Mouse (Mus musculus) adrenal gland, postnatal 4 days (tissue): ENCODE results near the gene Rbp1. TPM values are rescaled to one million over a fixed set of nuclear protein-coding genes. Genes with fewer than 3 reads are reported as not detected.

Experiments used
- DNase-seq, 2 experiments: peaks; one replicate each; pipeline ENCODE4 v3.0.0; 2021 to 2022; ENCODE audit warnings: low spot score in 2 of 2, mixed read lengths in 2 of 2
- total RNA-seq, 2 experiments: library from RNA; stranded (reverse); gene quantifications; 2 replicates each; pipeline ENCODE4 v1.2.3; 2021

The Rbp1 gene
- total RNA-seq, 2 experiments from 2014 or later = 20.8 to 23.0 TPM

DNA sequence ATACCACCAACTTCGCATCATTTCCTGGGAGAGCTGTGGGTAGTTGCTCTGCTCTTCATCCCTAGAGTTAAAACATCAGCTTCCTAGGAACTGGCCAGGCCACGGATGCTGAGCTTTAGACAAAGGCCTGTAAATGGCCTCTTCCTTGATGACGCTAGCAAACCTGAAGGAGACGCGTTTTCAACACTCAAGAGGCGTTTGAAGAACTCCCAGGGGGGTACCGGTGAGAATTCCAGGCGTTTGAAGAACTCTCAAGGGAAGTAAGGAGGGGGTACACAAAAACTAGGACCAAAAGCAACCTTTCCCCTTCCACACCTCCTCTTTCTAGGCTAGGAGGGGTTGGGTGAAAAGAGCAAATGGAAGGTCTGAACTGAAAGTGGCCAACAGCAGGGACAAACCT is 1.5 kb downstream of the Rbp1 start:
- DNase-seq = no peak

DNA sequence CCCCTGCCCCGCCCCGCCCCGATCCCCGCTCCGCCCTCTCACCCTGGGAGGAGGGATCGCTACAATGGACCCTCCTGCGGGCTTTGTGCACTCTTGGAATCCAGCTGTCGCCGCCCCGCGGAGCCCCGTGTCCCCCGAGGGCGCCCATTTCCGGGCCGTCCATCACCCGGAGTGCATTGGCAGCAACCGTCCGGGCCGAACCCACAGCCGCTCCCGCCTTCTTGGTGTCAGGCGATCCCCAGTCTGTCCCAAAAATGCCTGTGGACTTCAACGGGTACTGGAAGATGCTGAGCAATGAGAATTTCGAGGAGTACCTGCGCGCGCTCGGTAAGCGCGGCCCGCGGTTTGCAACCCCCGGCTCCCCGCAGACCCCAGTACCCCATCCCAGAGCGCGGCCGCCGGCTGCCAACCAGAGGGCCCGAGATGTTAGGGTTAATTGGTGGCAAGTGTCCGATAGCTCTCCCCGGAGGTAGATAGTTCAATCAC is 2.0 kb downstream of the Rbp1 start:
- peak in 1 of 2 experiments; percentile 30 for DNase-seq

DNA sequence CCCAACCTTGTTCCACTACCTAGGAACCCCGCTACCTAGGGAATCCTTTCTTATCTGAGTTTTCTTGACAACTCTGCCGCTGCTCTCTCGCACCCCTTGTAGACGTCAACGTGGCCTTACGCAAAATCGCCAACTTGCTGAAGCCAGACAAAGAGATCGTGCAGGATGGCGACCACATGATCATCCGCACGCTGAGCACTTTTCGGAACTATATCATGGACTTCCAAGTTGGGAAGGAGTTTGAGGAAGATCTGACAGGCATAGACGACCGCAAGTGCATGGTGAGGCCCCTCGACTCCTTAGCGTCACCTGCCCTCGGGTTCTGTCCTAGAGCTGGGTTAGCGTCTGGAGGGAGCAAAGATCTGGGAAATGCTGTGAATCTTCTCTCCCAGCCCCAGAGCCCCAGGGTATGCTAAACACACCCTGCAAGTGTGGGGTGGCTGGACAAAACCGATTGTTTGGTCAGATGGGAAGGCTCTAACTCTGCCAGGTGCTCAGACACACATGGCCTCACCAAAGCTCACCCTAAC is 2.7 kb downstream of the Rbp1 start:
- no peak for DNase-seq

DNA sequence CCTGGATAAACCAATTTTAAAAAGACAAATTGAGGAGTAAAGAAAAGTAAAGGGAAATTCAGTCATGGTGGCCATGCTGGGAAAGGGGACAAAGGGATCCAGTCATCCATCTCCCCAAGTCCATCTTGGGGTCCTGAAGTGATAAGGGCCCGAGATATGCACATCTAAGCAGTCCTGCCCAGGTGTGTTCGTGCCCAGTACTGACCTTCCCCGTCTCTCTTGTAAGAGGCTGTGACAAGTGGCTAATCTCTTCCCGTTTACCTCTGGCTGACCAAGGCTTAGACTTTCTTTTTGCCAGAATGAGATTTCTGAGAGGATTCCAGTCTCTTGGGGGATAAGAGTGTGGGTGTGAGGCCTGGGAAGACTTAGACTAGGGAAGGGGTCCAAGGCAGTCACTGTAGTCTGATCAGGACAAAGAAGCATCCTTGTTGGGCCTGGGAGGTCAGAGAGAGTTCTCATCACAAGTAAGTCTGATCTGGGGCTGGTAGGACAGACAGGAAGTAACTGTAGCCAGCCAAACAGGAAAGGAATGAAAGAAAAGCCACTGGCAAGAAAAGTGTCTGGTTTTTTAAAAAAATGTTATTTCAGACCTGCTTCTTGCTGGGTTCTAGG is 5.3 kb downstream of the Rbp1 start:
- DNase-seq = no peak

DNA sequence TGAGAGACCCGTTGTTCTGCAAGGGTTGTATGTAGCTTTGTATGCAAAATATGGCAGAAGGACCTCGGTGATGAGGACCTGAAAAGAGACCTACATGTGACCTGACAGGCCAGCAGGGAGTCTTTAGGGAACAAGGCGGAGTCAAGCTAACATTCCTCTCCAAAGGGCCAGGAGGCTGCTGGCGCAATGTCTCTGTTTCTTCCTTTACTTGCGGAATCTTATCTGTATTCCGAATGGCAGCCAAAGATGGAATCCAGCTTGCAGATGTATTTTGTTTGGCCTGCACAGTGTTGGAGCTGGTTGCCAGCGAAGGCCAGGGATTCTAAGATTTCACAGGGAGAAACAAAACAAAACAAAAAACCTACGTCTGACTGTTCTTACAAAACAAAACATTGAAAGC is 6.0 kb downstream of the Rbp1 start:
- DNase-seq = no peak

DNA sequence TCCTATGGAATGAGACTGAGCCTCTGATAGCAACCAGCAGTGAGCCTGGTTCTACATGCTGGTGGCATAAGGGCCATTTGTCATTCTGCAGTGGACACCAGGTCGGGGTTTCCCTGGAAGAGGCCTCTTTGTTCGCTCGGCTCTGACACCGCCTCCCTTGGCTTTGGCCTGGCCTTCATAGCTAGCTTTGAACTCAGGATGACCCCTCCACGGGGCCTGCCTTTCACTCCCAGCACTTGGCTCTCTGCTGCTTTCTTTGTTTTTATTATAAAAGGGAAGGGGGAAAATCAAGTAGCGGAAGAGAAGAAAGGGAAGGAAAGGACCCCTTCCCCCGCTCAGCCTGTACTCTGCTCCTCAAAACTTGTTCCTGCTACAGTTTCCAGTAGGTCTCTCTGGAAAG is 7.0 kb downstream of the Rbp1 start:
- DNase-seq = no peak

DNA sequence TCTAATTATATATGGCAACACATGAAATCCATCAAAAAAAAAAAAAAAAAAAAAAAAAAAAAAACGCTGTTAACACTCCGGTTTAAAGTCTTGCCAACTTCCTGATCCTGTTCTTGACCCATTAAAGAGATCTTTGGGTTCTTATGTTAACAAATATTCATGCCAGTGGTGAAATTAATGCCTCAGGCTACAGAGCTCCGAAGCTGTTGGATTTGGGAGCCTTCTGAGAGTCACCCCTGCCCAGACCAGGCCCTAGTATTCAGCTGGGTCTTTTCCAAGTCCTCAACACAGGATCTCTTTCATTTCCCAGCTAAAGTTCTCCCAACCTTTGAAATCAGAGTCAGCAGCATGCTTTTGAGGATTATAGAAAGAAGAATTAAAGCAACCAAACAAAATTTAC is 7.8 kb downstream of the Rbp1 start:
- DNase-seq = no peak

DNA sequence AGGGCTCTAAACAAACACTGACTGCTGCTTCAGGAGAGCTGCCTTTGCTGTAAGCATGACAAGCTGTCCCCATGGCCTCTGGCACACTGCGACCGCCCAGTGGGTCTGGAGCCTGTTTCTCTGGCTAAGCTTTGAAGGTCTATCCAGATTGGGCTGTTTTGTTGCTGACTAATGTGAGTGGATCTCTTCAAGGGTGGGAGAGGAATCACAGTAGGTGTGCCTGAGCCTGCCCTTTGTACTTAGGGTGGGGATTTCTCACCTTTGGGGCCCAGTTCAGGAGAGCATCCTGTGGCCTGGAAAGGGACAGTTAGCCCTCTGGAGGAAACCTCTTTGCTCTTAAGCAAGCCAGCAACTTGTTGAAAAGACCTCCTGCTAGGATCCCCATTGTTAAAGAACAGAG is 10.3 kb downstream of the Rbp1 start:
- DNase-seq = no peak

DNA sequence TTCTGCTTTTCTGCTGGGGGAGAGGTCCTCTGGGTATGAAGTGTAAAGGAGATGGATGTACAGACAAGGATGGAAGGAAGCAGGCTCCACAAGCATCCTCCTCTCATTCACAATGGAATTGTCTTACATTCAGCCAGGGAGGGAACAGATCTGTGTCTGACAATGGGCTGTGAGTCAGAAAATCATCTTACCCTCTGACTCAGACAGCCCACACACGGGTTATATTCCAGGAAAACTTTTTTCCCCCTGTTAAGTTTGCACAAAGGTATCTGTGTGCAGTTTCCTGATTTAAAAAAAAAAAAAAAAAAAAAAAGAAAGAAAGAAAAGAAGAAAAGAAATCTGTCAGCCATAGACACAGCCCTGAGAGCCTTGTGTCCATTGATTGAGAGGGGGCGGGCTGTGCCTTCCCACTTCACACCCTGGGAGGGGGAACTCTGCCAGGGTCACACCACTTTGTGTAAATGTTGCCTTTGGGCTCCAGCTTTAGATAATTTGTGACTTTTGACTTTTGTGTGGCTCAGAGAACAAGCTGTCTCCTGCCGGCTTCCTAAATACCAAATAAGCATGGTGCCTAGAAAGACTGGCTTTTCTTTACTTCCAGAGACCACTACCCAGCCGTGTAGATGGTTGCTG is 11.3 kb downstream of the Rbp1 start:
- DNase-seq = no peak

DNA sequence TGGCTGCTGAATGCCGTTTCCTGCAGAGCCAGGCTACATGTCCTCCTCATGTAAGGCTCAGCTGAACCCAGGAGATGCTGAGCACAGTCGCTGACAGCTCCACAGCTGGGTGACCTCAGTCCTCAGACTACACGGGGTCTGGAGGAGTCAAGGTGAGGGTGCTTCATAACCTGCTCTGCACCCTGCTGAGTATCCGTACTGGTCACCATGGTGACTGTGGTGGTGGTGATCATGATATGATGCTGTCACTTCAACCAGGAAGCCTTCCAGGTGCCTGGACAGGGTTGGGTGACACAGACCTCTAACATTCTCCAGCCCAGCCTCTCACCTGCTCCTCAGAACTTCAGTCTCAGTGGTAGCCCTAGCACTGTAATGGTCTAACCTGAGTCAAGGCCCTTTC is 15.1 kb downstream of the Rbp1 start:
- DNase-seq = no peak

DNA sequence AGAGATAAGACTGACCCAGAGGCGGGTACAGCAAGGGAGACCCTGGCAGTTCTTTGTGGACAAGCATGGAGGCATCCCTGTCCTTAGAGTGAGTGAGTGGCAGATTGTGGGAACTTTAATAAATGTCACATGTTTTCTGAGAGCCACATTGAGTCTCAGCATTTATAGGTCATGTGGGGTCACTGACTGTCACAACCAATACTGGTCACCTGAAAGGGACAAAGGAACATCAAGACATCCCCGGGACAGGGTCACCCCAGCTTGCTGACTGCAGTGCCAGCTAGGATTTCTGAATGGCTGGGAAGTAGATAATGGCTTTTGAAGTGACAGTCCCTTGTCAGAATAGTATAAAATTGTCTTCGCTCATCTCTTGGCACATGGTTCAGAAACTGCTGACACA is 16.3 kb downstream of the Rbp1 start:
- DNase-seq = no peak

DNA sequence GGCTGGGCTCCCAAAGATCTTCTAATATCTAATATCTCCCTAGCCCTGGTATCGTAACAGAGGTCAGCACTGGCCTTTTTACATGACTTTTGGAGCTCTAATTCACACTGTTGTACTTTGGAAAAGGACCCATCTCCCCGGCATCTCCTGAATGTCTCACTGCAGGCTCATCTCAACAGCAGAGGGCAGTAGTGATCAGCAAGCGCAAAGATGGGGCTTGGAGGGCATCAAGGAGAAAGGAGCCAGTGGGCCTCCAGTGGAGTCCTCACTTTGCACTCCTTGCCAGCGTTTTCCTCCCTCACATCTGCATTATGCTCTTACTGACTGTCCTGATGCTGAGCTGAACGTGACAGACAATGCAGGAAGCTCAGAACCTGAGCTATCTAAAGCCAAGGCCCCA is 19.9 kb downstream of the Rbp1 start:
- no peak for DNase-seq

DNA sequence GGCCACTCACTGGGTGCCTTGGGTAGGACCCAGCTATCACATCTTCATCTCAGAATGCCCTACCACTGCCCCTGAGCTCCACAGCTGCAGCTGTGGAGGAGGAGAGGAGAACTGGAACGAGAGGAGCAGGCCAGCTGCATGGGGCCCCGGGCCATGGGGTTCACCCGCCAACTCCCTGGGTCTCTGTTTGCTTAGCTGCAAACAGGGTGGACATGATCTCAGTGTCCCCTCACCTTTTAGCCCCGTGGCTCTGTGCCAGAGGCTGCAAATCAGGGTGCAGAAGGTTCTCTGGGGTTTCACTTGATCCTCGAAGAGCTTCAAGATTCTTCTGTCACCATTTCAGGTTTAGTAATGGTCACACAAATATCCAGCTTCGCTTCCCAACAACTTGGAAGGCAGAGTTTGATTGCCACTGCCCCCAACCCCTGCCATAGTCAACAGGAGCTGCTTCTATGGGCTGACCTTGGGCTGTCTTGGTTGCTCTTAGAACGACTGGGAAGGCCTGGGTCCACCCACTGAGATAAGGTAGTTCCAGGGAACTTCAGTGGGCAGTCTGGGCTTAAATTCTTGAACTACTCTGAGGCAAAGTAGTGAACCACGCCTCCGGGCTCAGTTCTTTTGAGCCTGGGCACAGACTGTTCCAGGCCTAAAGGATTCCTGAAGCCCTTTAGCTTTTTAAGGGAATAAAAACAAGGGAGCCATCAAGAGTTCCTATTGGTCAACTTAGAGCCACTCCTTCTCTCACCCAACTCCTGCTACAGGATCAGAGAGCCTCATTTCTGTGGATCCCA is 22.8 kb downstream of the Rbp1 start:
- DNase-seq = no peak

DNA sequence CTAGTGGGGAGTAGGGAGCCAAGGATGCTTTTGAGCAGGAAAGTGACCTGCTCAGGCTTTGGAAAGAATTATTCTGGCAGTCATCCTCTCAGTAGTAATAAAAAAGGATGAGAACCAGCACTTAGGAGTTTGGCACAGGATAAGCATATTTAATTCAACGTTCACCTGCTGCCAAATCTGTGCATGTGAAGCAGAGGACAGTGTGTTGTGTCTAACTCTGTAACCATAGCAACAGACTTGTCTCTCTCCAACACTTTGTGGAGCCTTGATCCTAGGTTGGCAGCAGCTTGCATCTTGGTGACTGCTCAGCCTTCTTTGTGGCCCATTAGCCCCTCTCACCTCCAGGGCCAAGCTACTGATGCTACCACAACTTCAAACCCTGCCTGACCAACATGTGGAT is 28.2 kb downstream of the Rbp1 start:
- DNase-seq = no peak

DNA sequence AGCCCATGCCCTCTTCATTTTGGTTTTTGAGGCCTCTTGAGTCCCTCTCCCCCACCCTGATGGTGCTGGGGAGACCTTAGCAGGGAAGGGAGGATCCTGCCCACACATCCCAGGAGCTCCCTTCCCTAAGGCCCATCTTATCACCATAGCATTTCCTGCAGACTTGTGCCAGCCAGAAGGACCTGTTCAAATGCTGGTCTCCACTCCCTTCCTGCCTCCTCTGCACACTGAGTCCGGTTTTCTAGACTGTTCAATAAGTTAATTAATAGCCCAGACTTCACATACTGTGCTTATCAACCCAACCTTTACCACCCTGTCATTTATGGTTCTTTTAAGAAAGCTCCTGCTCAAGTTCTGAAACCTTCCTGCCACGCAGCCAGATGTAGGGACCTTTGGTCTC is 43.9 kb downstream of the Rbp1 start:
- DNase-seq = no peak

DNA sequence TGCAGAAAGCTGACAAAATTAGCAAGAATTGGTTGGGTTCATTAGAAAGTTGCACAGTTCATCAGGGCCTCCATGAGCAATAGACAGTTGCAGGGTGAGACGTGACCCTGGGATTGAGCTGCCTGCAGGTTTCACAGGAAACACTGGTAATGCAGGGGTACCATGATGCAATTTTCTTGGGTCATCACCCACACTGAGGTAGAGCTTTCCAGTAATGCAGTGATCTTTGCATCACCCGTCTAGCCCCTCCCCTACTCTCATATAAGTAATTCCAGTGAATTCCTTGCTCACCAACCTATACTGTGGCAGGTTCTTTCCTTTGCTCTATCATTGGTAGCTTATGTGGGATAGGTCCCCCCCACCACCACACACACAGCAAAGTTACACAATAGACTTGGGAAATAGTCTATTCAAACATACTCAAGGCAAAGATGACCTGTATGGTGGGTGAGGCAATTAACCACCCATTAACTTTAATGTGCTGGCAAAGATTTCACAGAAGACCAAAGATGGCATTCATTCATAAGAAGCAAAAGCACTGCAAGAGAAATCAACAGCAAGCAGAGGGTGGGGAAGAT is 57.5 kb downstream of the Rbp1 start:
- no peak for DNase-seq

DNA sequence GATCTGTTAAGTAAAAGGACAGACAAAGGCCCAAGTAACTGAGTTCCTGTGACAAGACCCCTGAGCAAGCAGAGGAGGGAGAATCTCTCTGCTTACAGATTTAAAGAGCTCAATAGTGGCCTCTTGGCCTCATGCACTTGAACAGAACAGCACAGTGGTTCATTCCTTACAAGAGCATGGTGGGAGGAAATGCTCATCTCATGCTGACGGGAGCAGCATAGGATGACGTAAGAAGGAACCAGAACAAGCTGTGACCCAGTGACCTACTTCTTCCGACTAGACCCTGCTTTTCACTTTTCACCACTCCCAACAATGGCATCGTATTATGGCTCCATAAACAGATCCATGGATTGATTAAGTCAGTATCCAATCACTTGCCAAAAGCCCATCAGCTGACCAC is 59.5 kb downstream of the Rbp1 start:
- no peak for DNase-seq

DNA sequence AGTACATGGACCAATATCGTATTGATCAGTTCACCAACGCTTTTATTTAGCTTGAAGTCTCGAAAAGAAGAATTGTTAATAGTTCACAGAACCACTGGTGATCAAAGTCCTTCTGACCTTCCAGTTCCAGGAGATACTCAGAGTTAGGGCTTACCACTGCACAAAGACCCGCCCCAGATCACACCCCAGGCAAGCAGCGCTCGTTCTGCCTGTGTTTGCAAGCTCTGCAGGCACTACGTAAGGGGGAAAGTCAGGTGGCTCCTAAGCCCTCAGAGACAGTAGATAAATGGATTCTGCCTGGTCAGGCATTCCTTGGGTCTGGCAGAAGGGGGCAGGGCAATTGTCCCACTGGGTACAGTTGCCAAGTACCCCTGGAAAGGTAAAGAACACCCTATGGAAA is 62.3 kb downstream of the Rbp1 start:
- DNase-seq = no peak

DNA sequence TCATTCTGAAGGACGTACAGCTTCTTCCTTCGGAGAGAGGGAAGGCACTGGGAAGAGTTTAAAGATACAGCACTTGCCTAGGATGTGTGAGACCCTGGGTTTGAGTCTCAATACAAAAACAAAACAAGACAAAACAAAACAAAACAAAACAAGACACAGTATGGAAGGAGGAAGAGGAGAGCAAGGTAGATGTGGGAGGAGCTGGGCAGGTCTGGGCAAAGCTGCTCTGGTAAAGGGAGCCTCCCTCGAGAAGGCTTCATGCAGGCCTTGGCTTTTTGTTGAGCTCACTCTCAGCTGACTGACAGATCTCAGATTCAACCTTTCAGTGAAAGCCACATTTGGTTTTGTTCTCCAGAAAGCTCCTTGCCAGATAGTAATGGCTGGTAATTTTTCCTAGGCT is 63.1 kb downstream of the Rbp1 start, which contains the start of gene Rbp2:
Rbp2 (plus strand) TSS at position 301 of the 400 bp plus-strand sequence.
- no peak for DNase-seq

DNA sequence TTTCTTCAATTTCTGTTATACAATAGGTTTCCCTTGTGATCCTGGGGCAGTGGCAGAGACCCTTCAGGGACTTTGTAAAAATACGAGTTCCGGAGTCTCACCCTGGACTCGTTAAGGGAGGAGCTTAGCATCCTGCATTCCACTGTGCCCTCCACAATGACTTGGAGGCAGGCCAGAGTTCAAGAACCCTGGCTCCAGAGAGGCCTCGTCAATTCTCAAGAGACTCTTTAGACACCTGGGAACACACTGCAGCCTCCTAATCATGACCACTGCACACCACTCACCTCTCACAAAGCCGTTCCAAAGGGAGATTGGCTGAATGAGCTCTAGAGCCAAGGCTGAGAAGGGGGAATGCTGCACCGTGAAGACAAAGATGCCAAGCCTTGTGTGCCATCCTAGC is 64.5 kb downstream of the Rbp1 start:
- no peak for DNase-seq

DNA sequence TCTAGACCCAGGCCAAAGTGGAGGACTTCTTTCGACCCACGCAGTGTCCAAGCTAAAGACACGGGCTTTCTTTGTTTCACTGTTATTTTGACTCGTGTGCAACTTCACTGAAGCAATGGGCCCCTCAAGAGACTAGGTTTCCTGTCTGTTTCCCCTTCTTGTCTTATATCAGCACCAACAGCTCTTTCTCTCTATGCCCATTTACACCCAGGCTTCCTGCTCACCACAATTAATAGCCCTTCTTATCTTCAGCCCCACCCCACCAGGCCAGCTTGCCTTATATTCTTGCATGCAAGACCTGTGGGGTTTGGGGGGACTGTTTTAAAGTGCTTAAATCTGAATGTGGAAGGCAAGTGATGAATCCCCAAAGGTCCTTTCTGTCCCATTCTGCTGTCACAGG is 66.8 kb downstream of the Rbp1 start:
- no peak for DNase-seq

DNA sequence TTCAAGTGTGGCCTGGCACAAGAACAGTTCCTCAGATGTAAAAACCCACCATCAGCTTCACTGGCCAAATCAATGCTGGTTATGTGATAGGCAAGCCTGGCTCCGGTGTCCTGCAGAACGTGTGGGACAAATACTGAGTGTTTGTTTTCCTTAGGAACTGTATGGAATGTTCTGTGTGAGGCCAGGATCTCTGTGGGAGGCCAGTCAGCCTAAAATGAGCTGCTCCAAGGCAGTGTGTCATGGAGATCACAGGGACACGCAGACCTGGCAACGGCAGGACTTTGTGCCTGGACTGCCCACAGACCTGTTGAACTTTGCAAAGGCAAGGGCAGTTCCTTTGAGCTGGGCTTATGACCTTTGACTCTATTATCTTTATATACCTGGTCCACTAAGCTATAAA is 67.4 kb downstream of the Rbp1 start:
- DNase-seq = no peak
